Mouse (Mus musculus): Measurements from ENCODE around the gene Sft2d1. TPM values are rescaled to one million over a fixed set of nuclear protein-coding genes. Genes with fewer than 3 reads are reported as not detected.
A peak's percentile ranks its signal among the peaks of the same experiment; 100 is the strongest.
"Not testable (repeated sequence)": the region's sequence is repeated elsewhere in the genome, so short reads cannot be mapped to it uniquely, and the experiment has no call there.

Gene Sft2d1
- total RNA-seq (2014; rRNA removed): 58.4 and 59.7 TPM in 2 replicates
- polyA plus RNA-seq (2012; rRNA removed): 53.7 and 67.4 TPM in 2 replicates

DNA sequence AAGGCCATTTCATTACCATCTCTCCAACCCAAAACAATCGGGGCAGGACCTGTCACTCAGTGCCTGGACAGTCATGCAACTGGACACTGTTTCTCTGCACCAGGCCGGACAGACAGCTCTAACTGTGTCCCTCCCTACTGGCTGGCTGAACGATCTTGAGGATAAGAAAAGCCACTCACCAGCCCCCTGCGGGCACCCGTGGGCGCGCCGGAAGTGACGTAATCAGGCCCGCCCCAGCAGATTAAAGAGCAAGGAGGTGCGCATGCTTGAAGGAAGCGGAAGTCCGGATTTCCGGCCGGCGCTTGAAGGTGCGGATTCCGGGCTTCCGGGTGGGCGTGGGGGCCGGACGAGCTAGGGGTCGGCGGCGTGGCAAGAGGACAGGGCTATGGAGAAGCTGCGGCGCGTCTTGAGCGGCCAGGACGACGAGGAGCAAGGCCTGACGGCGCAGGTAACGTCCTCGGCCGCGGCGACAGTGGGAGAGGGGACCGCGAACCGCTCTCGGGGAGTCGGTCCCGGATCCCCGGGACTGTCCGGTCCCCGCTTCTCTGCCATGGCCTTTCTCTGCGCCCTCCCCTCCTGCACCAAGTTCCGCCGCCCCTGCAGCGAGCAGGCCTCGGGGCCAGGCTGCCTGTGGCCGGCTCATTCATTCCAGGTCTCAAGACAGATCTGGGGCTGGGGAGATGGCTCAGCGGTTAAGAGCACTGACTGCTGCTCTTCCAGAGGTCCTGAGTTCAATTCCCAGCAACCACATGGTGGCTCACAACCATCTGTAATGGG, at the start of gene Sft2d1:
TSS of gene Sft2d1 (plus strand) at position 265 of the 777 bp plus-strand sequence.
- Histone ChIP-seq H3K27ac (replicated peaks; ENCODE audit: insufficient read depth, low read depth, low read length) (peak within 1 kb of the TSS; percentile 92), H3K4me1 (ENCODE audit: control insufficient read depth, insufficient read depth, low read length) (peaks cover 22% of the 10 kb centered on the region), H3K9ac (ENCODE audit: low read depth, low read length) (peak within 1 kb of the TSS; percentile 97), H3K4me3 (ENCODE audit: insufficient read depth, low read depth, low read length) (peak within 1 kb of the TSS; percentile 98), H3K36me3 (ENCODE audit: control insufficient read depth, insufficient read depth, low read length) (no peaks in the 10 kb centered on the region), H3K79me2 (ENCODE audit: control insufficient read depth, insufficient read depth, low read length) (peaks cover 32% of the 10 kb centered on the region), H3K27me3 (ENCODE audit: control insufficient read depth, insufficient read depth, low read length) (no peaks in the 10 kb centered on the region)
- WGBS: under 1% methylated on average over 54 of the region's 54 CpGs
- peak; percentile 83 for DNase-seq (ENCODE audit: extremely low read depth, low read depth, low spot score)
- TF ChIP-seq POLR2A (IDR thresholded peaks at IDR 0.05; ENCODE audit: extremely low read depth, insufficient read depth, low read length): 0 out of 2 replicates have a peak, but pooled peaks have one; percentile 10
- TF ChIP-seq CTCF (IDR thresholded peaks at IDR 0.05; ENCODE audit: low read depth, low read length): no peak

DNA sequence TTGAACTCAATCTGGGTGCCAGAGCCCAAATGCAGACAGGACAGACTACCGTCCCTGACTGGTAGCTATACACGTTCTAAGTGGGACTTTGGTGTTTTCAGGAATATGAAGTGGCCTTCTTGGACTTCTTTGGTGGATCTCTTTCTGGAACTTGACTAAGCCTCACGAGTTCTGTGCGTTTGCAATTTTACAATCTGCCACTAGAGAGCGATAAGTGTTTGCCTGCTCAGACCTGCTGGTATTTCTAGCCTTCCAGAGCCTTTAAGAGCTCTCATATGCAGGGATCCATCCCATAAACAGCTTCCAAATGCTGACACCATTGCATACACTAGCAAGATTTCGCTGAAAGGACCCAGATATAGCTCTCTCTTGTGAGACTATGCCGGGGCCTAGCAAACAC, 46.3 kb upstream of the Sft2d1 start:
- H3K27ac ChIP-seq (replicated peaks; ENCODE audit: insufficient read depth, low read depth, low read length); H3K4me3 ChIP-seq (ENCODE audit: insufficient read depth, low read depth, low read length); H3K27me3 ChIP-seq (ENCODE audit: control insufficient read depth, insufficient read depth, low read length); H3K36me3 ChIP-seq (ENCODE audit: control insufficient read depth, insufficient read depth, low read length); H3K9ac ChIP-seq (ENCODE audit: low read depth, low read length); H3K79me2 ChIP-seq (ENCODE audit: control insufficient read depth, insufficient read depth, low read length); H3K4me1 ChIP-seq (ENCODE audit: control insufficient read depth, insufficient read depth, low read length): not testable (repeated sequence)
- peak; percentile 73 for DNase-seq (ENCODE audit: extremely low read depth, low read depth, low spot score)
- peak; percentile 56 for TF ChIP-seq CTCF (IDR thresholded peaks at IDR 0.05; ENCODE audit: low read depth, low read length)
- 14% methylated on average over 7 of the region's 7 CpGs for WGBS

DNA sequence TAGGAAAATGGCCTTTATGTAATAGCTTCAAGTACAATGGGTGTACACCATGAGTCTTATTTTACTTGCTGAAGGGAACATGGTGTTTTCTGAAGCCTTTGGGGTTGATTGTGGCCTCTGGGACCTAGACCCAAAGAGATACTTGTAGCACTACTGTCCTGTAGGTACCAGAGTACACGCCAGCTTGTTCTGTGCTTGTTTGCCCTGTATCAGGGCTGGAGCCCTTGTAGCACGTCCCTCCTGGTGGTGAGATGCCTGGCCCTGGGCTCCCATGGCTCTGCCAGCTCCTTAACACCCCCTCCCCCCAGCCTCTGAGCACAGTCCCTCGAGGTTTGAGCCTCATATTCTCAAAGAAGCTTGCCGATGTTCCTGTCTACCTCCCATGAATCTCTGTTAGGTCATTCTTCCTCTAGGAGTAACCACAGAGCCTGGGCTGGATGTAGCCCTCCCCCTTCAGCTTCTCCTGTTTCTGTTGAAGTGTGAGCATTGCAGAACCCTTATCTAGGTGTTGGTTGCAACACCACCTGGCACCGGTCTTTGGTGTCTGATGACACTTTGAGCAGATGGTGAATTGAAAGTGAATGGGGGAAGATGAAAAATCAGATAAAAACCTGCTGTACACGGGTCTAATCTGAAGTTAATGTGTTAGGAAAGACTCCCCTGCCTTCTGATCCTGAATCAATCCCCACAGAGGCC, 38.7 kb upstream of the Sft2d1 start:
- Histone ChIP-seq H3K9ac (ENCODE audit: low read depth, low read length) (peak overlapping the region; percentile 9; the same call in 1 of the 2 replicates), H3K4me1 (ENCODE audit: control insufficient read depth, insufficient read depth, low read length) (peaks cover 29% of the 10 kb centered on the region), H3K4me3 (ENCODE audit: insufficient read depth, low read depth, low read length) (no peak overlapping the region), H3K79me2 (ENCODE audit: control insufficient read depth, insufficient read depth, low read length) (no peaks in the 10 kb centered on the region), H3K27ac (replicated peaks; ENCODE audit: insufficient read depth, low read depth, low read length) (peak overlapping the region; percentile 74), H3K27me3 (ENCODE audit: control insufficient read depth, insufficient read depth, low read length) (no peaks in the 10 kb centered on the region), H3K36me3 (ENCODE audit: control insufficient read depth, insufficient read depth, low read length) (no peaks in the 10 kb centered on the region)
- no peak for TF ChIP-seq CTCF (IDR thresholded peaks at IDR 0.05; ENCODE audit: low read depth, low read length)
- peak; percentile 98 for DNase-seq (ENCODE audit: extremely low read depth, low read depth, low spot score)
- 16% methylated on average over 6 of the region's 6 CpGs for WGBS

DNA sequence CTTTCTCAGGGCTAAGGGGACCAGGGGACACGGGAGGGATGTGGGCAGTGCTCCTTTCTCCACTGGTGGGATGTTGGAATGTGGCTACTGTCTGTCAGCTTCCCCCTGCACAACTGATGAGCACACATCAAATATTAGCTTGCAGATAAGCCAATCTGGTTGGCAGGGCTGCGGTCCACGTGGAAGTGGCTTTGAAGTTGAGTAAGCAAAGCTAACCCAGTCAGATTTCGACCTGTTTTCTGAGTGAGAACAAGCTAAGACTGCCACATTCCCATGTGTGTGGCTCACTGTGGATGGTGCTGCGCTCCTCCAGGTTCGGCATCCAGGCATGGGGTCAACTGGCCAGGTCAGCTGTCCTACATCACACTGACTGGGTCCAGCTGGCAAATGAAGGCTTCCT, 38.0 kb upstream of the Sft2d1 start:
- no peaks in the 10 kb centered on the region for H3K27me3 ChIP-seq (ENCODE audit: control insufficient read depth, insufficient read depth, low read length)
- no peak overlapping the region for H3K4me3 ChIP-seq (ENCODE audit: insufficient read depth, low read depth, low read length)
- peak; percentile 99 for DNase-seq (ENCODE audit: extremely low read depth, low read depth, low spot score)
- H3K27ac ChIP-seq (replicated peaks; ENCODE audit: insufficient read depth, low read depth, low read length): peak overlapping the region; percentile 74
- peaks cover 31% of the 10 kb centered on the region for H3K4me1 ChIP-seq (ENCODE audit: control insufficient read depth, insufficient read depth, low read length)
- H3K79me2 ChIP-seq (ENCODE audit: control insufficient read depth, insufficient read depth, low read length): no peaks in the 10 kb centered on the region
- no peak overlapping the region for H3K9ac ChIP-seq (ENCODE audit: low read depth, low read length)
- 17% methylated on average over 6 of the region's 6 CpGs for WGBS
- no peaks in the 10 kb centered on the region for H3K36me3 ChIP-seq (ENCODE audit: control insufficient read depth, insufficient read depth, low read length)
- TF ChIP-seq POLR2A (IDR thresholded peaks at IDR 0.05; ENCODE audit: extremely low read depth, insufficient read depth, low read length) (no peak), CTCF (IDR thresholded peaks at IDR 0.05; ENCODE audit: low read depth, low read length) (no peak)

DNA sequence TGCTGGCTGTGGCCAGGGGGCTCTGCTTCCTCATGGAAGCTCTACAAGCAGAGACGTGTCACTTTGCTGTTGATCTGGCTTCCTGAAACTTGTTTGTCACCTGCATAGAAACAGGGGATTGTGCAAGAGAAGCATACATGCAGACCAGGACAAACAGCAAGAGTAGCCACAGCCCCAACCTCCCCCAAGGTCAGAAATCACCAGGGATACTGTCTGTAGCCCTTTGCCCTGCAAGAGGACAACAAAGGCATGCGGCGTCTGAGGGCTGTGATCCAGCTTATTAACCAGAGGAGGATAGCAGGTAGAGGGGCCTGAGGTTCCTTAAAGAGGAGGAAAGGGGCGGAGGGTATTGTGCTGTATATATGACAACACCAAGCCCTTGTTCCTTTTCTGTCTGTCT, 34.8 kb upstream of the Sft2d1 start:
- Histone ChIP-seq H3K4me1 (ENCODE audit: control insufficient read depth, insufficient read depth, low read length) (peaks cover 35% of the 10 kb centered on the region), H3K27ac (replicated peaks; ENCODE audit: insufficient read depth, low read depth, low read length) (no peak overlapping the region), H3K79me2 (ENCODE audit: control insufficient read depth, insufficient read depth, low read length) (no peaks in the 10 kb centered on the region), H3K27me3 (ENCODE audit: control insufficient read depth, insufficient read depth, low read length) (no peaks in the 10 kb centered on the region), H3K4me3 (ENCODE audit: insufficient read depth, low read depth, low read length) (no peak overlapping the region), H3K36me3 (ENCODE audit: control insufficient read depth, insufficient read depth, low read length) (no peaks in the 10 kb centered on the region), H3K9ac (ENCODE audit: low read depth, low read length) (no peak overlapping the region)
- 26% methylated on average over 4 of the region's 4 CpGs for WGBS
- TF ChIP-seq CTCF (IDR thresholded peaks at IDR 0.05; ENCODE audit: low read depth, low read length) (no peak), POLR2A (IDR thresholded peaks at IDR 0.05; ENCODE audit: extremely low read depth, insufficient read depth, low read length) (no peak)
- peak; percentile 91 for DNase-seq (ENCODE audit: extremely low read depth, low read depth, low spot score)

DNA sequence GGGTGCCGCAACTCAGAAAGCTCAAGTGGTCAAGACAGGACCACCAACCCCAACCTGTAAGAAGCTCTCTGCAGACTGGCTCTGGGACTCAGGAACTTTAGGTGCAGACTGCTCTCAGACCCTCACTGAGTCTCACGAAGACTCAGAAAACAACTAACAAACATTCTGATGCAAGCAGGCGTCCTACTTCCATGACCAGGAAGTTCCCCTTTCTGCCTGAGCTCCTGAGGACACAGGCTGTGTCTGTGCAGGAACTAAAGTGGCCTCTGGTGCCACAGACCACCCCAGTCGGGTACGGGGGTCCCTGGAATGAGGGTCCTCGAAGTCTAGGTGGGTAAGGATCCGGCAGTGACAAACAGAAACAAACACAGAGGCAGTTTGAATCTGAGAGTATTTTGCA, 34.2 kb upstream of the Sft2d1 start:
- Histone ChIP-seq H3K36me3 (ENCODE audit: control insufficient read depth, insufficient read depth, low read length) (no peaks in the 10 kb centered on the region), H3K27me3 (ENCODE audit: control insufficient read depth, insufficient read depth, low read length) (no peaks in the 10 kb centered on the region), H3K4me1 (ENCODE audit: control insufficient read depth, insufficient read depth, low read length) (peaks cover 31% of the 10 kb centered on the region), H3K27ac (replicated peaks; ENCODE audit: insufficient read depth, low read depth, low read length) (no peak overlapping the region), H3K9ac (ENCODE audit: low read depth, low read length) (no peak overlapping the region), H3K4me3 (ENCODE audit: insufficient read depth, low read depth, low read length) (no peak overlapping the region), H3K79me2 (ENCODE audit: control insufficient read depth, insufficient read depth, low read length) (no peaks in the 10 kb centered on the region)
- WGBS: 56% methylated on average over 7 of the region's 7 CpGs
- no peak for DNase-seq (ENCODE audit: extremely low read depth, low read depth, low spot score)
- no peak for TF ChIP-seq POLR2A (IDR thresholded peaks at IDR 0.05; ENCODE audit: extremely low read depth, insufficient read depth, low read length)

Data from liver, adult 2 months (tissue).